Mouse (Mus musculus): ENCODE measurements around the gene Ndel1. TPM values are rescaled to one million over a fixed set of nuclear protein-coding genes. Genes with fewer than 3 reads are reported as not detected.

The Ndel1 gene
- polyA plus RNA-seq, 1 experiment, result 63.4 TPM

DNA sequence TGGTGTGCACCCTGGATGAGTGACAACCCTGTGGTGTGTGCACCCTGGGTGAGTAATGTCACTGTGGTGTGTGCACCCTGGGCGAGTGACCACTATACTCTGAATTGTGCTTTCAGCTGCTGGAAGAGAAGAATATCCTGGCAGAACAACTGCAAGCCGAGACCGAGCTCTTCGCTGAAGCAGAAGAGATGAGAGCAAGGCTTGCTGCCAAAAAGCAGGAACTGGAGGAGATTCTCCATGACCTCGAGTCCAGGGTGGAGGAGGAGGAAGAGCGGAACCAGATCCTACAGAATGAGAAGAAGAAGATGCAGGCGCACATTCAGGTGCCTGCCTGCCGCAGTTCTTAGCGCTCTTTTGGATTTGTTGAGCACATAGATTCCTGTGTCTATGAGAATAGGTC lies 84.4 kb downstream of the Ndel1 start:
- Histone ChIP-seq H3K4me3 (ENCODE audit: insufficient read depth, low read length) (no peak overlapping the region), H3K4me1 (ENCODE audit: control insufficient read depth, insufficient read depth, low read length) (peaks cover 5% of the 10 kb centered on the region), H3K27ac (ENCODE audit: insufficient read depth, low read depth, low read length) (no peak overlapping the region)
- no peak for TF ChIP-seq POLR2A (IDR thresholded peaks at IDR 0.05; ENCODE audit: borderline replicate concordance, low read depth, low read length)
- TF ChIP-seq CTCF (IDR thresholded peaks at IDR 0.05; ENCODE audit: low read depth, low read length), result no peak

DNA sequence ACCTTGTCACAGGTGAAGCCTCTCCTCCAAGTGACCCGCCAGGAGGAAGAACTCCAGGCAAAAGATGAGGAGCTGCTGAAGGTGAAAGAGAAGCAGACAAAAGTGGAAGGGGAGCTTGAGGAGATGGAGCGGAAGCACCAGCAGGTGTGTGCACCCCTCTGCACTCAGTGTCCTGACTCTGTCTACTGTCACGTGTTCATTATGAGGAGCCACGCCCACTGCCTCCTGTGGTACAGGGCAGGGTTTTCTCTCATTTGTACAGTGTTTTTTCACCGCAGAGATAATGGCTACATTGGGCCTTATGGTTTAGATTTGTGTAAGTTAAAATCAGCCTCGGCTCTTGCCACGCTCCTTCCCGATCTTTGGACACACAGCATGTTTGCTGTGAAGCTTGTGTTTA lies 85.8 kb downstream of the Ndel1 start:
- Histone ChIP-seq H3K4me3 (ENCODE audit: insufficient read depth, low read length) (no peak overlapping the region), H3K27ac (ENCODE audit: insufficient read depth, low read depth, low read length) (no peak overlapping the region), H3K4me1 (ENCODE audit: control insufficient read depth, insufficient read depth, low read length) (peaks cover 10% of the 10 kb centered on the region)
- TF ChIP-seq POLR2A (IDR thresholded peaks at IDR 0.05; ENCODE audit: borderline replicate concordance, low read depth, low read length) (no peak), CTCF (IDR thresholded peaks at IDR 0.05; ENCODE audit: low read depth, low read length) (no peak)

DNA sequence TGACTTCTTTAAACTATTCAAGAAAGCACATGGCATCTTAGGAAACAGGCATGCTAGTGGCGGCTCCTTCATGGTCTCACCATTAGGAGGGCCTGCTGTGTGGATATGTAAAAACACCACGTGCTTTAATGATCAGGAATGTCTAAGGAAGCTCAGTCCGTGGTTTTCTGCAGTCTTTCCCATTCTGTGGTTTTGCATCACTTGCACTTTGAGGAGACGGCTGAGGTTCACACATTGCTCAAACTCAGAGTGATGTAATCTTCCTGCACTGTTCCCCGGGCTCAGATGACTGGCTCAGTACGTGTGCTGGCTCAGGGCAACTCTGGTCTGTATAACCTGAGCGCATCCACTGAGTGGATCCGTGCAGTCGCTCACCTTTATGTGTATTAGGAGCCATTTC lies 89.3 kb downstream of the Ndel1 start:
- H3K4me1 ChIP-seq (ENCODE audit: control insufficient read depth, insufficient read depth, low read length), result peaks cover 10% of the 10 kb centered on the region
- no peak overlapping the region for H3K27ac ChIP-seq (ENCODE audit: insufficient read depth, low read depth, low read length)
- H3K4me3 ChIP-seq (ENCODE audit: insufficient read depth, low read length), result no peak overlapping the region
- TF ChIP-seq CTCF (IDR thresholded peaks at IDR 0.05; ENCODE audit: low read depth, low read length) (no peak), POLR2A (IDR thresholded peaks at IDR 0.05; ENCODE audit: borderline replicate concordance, low read depth, low read length) (no peak)

DNA sequence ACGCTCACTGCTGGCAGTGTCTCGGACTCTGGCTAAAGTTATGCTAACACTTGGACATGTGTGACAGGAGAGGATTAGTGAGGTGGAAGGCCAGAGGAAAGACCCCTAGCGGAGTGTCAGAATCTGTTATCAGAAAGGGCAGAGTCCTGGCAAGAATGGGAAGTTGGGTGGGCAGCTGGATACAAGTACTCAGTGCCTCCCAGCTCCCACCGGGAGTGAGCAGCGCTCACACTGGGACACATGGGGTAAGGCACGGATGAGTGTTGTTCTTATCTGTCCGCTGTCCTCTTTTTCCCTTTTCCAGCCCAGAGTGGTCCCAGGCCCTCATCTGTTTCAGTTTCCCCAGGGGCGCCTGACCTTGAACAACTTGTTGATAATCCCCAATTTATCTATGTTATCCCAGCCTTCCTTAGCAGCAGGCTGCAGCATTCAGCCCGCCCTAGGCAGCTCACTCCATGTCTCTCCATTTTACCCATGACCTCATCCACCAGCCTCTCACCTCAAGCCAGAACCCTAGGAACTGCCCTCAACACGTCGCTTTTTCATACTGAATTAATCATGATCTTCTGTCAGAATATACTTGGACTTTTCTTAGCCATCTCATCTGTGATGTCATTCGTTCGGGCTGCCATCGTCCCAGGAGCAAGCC lies 91.1 kb downstream of the Ndel1 start:
- Histone ChIP-seq H3K4me3 (ENCODE audit: insufficient read depth, low read length) (no peak overlapping the region), H3K4me1 (ENCODE audit: control insufficient read depth, insufficient read depth, low read length) (peaks cover 10% of the 10 kb centered on the region), H3K27ac (ENCODE audit: insufficient read depth, low read depth, low read length) (no peak overlapping the region)
- TF ChIP-seq CTCF (IDR thresholded peaks at IDR 0.05; ENCODE audit: low read depth, low read length) (no peak), POLR2A (IDR thresholded peaks at IDR 0.05; ENCODE audit: borderline replicate concordance, low read depth, low read length) (no peak)

DNA sequence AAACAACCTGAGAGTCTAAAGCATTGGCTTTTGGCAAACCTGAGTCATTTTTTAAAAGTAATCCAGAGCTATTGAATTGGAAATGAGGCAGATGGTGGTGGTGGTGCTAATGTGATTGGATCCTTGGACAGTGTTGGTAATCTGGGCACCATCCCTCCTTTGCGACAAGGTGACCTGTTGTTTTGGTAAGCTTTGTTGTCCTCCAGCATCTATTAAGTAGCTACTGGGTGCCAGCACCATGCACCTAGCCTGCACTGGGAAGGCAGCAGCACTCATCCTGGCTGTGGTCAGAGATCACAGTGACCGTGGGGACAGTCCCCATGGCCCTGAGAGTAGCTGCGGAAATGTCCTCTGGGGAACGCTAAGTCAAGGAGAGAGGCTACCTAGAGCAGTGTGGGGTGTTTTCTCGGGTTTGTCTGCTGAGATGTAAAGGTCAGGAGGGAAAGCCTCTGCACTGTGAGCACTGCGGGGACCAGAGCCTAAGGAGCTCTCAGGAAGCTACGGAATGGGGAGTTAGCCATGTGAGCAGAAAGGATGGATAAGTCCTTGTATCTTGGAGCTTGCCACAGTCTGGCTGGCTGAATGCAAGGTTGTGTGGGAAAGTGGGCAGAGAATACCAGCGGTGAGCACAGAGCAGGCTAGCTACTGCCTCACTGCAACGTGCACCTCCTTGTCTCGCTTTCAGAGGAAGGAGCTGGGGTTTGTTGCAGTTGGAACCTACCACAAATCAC lies 91.8 kb downstream of the Ndel1 start:
- no peak overlapping the region for H3K4me3 ChIP-seq (ENCODE audit: insufficient read depth, low read length)
- H3K4me1 ChIP-seq (ENCODE audit: control insufficient read depth, insufficient read depth, low read length), result peaks cover 10% of the 10 kb centered on the region
- H3K27ac ChIP-seq (ENCODE audit: insufficient read depth, low read depth, low read length), result no peak overlapping the region
- TF ChIP-seq POLR2A (IDR thresholded peaks at IDR 0.05; ENCODE audit: borderline replicate concordance, low read depth, low read length) (no peak), CTCF (IDR thresholded peaks at IDR 0.05; ENCODE audit: low read depth, low read length) (no peak)

DNA sequence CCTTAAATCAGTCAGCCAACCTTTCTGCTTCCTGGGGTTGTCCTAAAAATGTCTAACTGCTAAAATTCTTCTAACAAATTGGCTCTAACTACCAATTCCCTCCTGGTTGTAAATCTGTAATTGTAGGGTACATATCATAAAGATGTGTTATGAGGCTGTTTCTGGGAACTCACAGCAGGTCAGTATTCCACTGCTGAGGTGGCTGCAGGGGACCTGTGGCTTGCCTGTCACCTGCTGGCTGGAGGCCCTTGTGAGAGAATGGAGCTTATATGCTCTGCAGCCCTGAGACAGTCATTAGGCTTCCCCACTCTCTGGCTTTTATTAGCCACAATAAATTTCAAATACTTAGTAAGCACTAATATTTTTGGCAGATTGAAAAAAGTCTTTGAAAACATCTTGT lies 92.8 kb downstream of the Ndel1 start:
- TF ChIP-seq CTCF (IDR thresholded peaks at IDR 0.05; ENCODE audit: low read depth, low read length), result no peak
- no peak for TF ChIP-seq POLR2A (IDR thresholded peaks at IDR 0.05; ENCODE audit: borderline replicate concordance, low read depth, low read length)
- Histone ChIP-seq H3K4me1 (ENCODE audit: control insufficient read depth, insufficient read depth, low read length) (peaks cover 10% of the 10 kb centered on the region), H3K4me3 (ENCODE audit: insufficient read depth, low read length) (no peak overlapping the region), H3K27ac (ENCODE audit: insufficient read depth, low read depth, low read length) (no peak overlapping the region)

DNA sequence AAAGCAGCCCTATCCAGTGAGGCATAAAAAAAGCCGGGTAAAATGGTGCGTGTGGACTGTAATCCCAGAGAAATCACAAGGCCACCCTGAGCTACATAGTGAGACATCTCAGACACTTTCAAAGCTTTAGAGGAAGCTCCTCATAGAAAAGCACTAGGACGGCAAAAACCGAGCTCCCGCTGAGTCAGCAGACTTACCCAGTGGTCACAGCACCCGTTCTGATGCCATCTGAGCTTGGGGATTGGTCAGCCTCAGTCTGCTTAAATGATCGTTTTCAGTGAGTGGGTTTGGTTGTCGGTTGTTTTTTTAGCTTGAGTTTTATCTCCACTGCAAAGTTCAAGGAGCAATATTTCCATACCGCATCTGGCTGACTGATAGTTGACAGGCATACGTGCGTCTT lies 93.7 kb downstream of the Ndel1 start:
- H3K27ac ChIP-seq (ENCODE audit: insufficient read depth, low read depth, low read length), result no peak overlapping the region
- H3K4me1 ChIP-seq (ENCODE audit: control insufficient read depth, insufficient read depth, low read length), result peaks cover 10% of the 10 kb centered on the region
- no peak for TF ChIP-seq POLR2A (IDR thresholded peaks at IDR 0.05; ENCODE audit: borderline replicate concordance, low read depth, low read length)
- TF ChIP-seq CTCF (IDR thresholded peaks at IDR 0.05; ENCODE audit: low read depth, low read length), result no peak

DNA sequence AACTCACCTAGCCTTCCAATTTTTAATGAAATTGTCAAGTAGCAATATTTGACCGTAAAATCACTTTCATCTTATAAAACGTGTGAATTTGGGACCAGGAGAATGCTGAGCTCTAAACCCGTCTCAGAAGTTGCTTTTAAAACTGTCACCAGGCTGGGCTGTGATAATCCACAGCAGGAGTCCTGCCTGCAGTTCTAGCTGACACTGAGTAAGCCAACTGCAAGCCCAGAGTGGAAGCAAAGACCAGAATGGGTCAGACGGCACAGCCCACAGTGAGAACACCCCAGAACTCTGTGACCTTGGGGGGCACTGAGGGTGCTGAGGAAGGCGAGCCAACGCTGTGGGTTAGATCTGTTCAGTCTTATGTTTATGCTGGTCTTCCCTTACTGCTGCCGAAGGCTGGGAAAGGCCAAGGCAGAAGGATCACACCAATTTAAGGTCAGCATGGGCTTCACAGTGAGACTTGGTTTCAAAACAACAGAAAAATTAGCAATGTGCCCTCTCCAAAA lies 95.5 kb downstream of the Ndel1 start:
- H3K4me1 ChIP-seq (ENCODE audit: control insufficient read depth, insufficient read depth, low read length), result no peaks in the 10 kb centered on the region
- no peak overlapping the region for H3K27ac ChIP-seq (ENCODE audit: insufficient read depth, low read depth, low read length)
- TF ChIP-seq CTCF (IDR thresholded peaks at IDR 0.05; ENCODE audit: low read depth, low read length), result no peak
- TF ChIP-seq POLR2A (IDR thresholded peaks at IDR 0.05; ENCODE audit: borderline replicate concordance, low read depth, low read length), result no peak
- no peak overlapping the region for H3K4me3 ChIP-seq (ENCODE audit: insufficient read depth, low read length)

More for the DNA sequence above, 93.7 kb downstream of the Ndel1 start:
- H3K4me3 ChIP-seq (ENCODE audit: insufficient read depth, low read length), result no peak overlapping the region

Other genes starting within 250 kb of the Ndel1 start
- gene Myh10, start 180.3 kb downstream of the Ndel1 start, polyA plus RNA-seq (2012; ENCODE audit: insufficient read depth, insufficient read length, missing spikeins), result 0.75 and 1.4 TPM in 2 replicates
- not detected in 2 replicates for gene Rnf222, start 16.7 kb upstream of the Ndel1 start, polyA plus RNA-seq (2012; ENCODE audit: insufficient read depth, insufficient read length, missing spikeins)
- 2,262 and 2,432 TPM in 2 replicates for gene Rpl26, start 29.7 kb upstream of the Ndel1 start, polyA plus RNA-seq (2012; ENCODE audit: insufficient read depth, insufficient read length, missing spikeins)
- not detected in 2 replicates for gene Odf4, start 55.2 kb upstream of the Ndel1 start, polyA plus RNA-seq (2012; ENCODE audit: insufficient read depth, insufficient read length, missing spikeins)
- gene Arhgef15, start 85.6 kb upstream of the Ndel1 start, polyA plus RNA-seq (2012; ENCODE audit: insufficient read depth, insufficient read length, missing spikeins), result not detected in 2 replicates
- gene Slc25a35, start 96.3 kb upstream of the Ndel1 start, polyA plus RNA-seq (2012; ENCODE audit: insufficient read depth, insufficient read length, missing spikeins), result 3.3 and 4.7 TPM in 2 replicates
- gene Rangrf, start 103.3 kb upstream of the Ndel1 start, polyA plus RNA-seq (2012; ENCODE audit: insufficient read depth, insufficient read length, missing spikeins), result 3.7 and 4.4 TPM in 2 replicates
- 9.8 and 10.3 TPM in 2 replicates for gene Pfas, start 136.6 kb upstream of the Ndel1 start, polyA plus RNA-seq (2012; ENCODE audit: insufficient read depth, insufficient read length, missing spikeins)
- 41.4 and 44.2 TPM in 2 replicates for gene Ctc1, start 144.1 kb upstream of the Ndel1 start, polyA plus RNA-seq (2012; ENCODE audit: insufficient read depth, insufficient read length, missing spikeins)
- 52.8 and 53.9 TPM in 2 replicates for gene Aurkb, start 173.8 kb upstream of the Ndel1 start, polyA plus RNA-seq (2012; ENCODE audit: insufficient read depth, insufficient read length, missing spikeins)
- gene Borcs6, start 187.9 kb upstream of the Ndel1 start, polyA plus RNA-seq (2012; ENCODE audit: insufficient read depth, insufficient read length, missing spikeins), result 30.5 and 36.9 TPM in 2 replicates
- gene Tmem107, start 198.9 kb upstream of the Ndel1 start, polyA plus RNA-seq (2012; ENCODE audit: insufficient read depth, insufficient read length, missing spikeins), result 9.8 and 14.6 TPM in 2 replicates
- gene Vamp2, start 216.6 kb upstream of the Ndel1 start, polyA plus RNA-seq (2012; ENCODE audit: insufficient read depth, insufficient read length, missing spikeins), result 76.6 and 79.4 TPM in 2 replicates
- 24.7 and 35.9 TPM in 2 replicates for gene Per1, start 223.4 kb upstream of the Ndel1 start, polyA plus RNA-seq (2012; ENCODE audit: insufficient read depth, insufficient read length, missing spikeins)
- gene Hes7, start 248.5 kb upstream of the Ndel1 start, polyA plus RNA-seq (2012; ENCODE audit: insufficient read depth, insufficient read length, missing spikeins), result 0.71 and 0.88 TPM in 2 replicates